Mouse (Mus musculus): ENCODE measurements around the gene Gm20661. TPM values are rescaled to one million over a fixed set of nuclear protein-coding genes. Genes with fewer than 3 reads are reported as not detected.

Gm20661 gene
- total and polyA plus RNA-seq, 3 experiments, result 0.35 to 0.85 TPM; not detected in 1

- no peaks in the 10 kb centered on the region for H3K27me3 ChIP-seq (ENCODE audit: control insufficient read depth in 1 of 2, insufficient read depth in 2 of 2, low read length in 2 of 2)
- peak overlapping the region; percentile 42 for H3K9ac ChIP-seq (ENCODE audit: control insufficient read depth, low read depth, low read length, poor library complexity, severe bottlenecking)
- peak overlapping the region; percentile 100 for H3K27ac ChIP-seq (ENCODE audit: control insufficient read depth, low read depth, low read length)
- H3K9me3 ChIP-seq (replicated peaks; ENCODE audit: insufficient read depth, low read length), result no peaks in the 10 kb centered on the region
- peak; percentile 99 for DNase-seq (ENCODE audit: low read depth, low spot score)
- peaks cover 13% of the 10 kb centered on the region for H3K79me2 ChIP-seq (ENCODE audit: control insufficient read depth, insufficient read depth, low read length, poor library complexity)
- no peak overlapping the region for H3K4me3 ChIP-seq (ENCODE audit: control insufficient read depth in 1 of 2, insufficient read depth in 1 of 2, low read depth in 2 of 2, low read length in 2 of 2)
- peaks cover 25 to 56% of the 10 kb centered on the region in 2 experiments for H3K4me1 ChIP-seq (ENCODE audit: control insufficient read depth in 1 of 2, insufficient read depth in 2 of 2, low read length in 2 of 2)
- H3K36me3 ChIP-seq (ENCODE audit: control insufficient read depth in 1 of 2, insufficient read depth in 2 of 2, low read length in 2 of 2), result peaks cover 2 to 44% of the 10 kb centered on the region in 2 experiments
- TF ChIP-seq ZC3H11A (IDR thresholded peaks at IDR 0.05; ENCODE audit: low read depth, low read length) (no peak), RAD21 (IDR thresholded peaks at IDR 0.05; ENCODE audit: low read depth, low read length) (no peak), MEF2A (IDR thresholded peaks at IDR 0.05; ENCODE audit: extremely low read depth, insufficient replicate concordance, low read depth, low read length, poor library complexity, severe bottlenecking) (0 out of 2 replicates have a peak, but pooled peaks have one; percentile 13), USF1 (IDR thresholded peaks at IDR 0.05; ENCODE audit: low read depth, low read length) (peak; percentile 94), CHD1 (IDR thresholded peaks at IDR 0.05; ENCODE audit: low read depth, low read length) (0 out of 2 replicates have a peak, but pooled peaks have one; percentile 43), MYC (IDR thresholded peaks at IDR 0.05; ENCODE audit: low read depth, low read length) (peak; percentile 96), CTCF (IDR thresholded peaks at IDR 0.05 in 2 of 3, conservative IDR thresholded peaks at IDR 0.05 in 1 of 3; ENCODE audit: control insufficient read depth in 1 of 3, insufficient read depth in 1 of 3, low read depth in 2 of 3, low read length in 3 of 3, poor library complexity in 1 of 3, severe bottlenecking in 1 of 3) (no peak), TBP (IDR thresholded peaks at IDR 0.05; ENCODE audit: low read depth, low read length) (peak; percentile 93), ZNF384 (IDR thresholded peaks at IDR 0.05; ENCODE audit: low read depth, low read length) (no peak), NRF1 (IDR thresholded peaks at IDR 0.05; ENCODE audit: insufficient read depth, low read depth, low read length, poor library complexity, severe bottlenecking) (no peak), HCFC1 (IDR thresholded peaks at IDR 0.05; ENCODE audit: low read depth, low read length) (peak; percentile 69), SMC3 (IDR thresholded peaks at IDR 0.05; ENCODE audit: low read depth, low read length) (peak; percentile 0; the same call in 1 of the 2 replicates), NELFE (IDR thresholded peaks at IDR 0.05; ENCODE audit: low read depth, low read length) (peak; percentile 59), RCOR1 (IDR thresholded peaks at IDR 0.05; ENCODE audit: low read depth, low read length) (peak; percentile 78; the same call in 1 of the 2 replicates), CHD2 (IDR thresholded peaks at IDR 0.05; ENCODE audit: low read length) (0 out of 2 replicates have a peak, but pooled peaks have one; percentile 7), UBTF (IDR thresholded peaks at IDR 0.05; ENCODE audit: borderline replicate concordance, insufficient read depth, low read depth, low read length) (no peak), BHLHE40 (IDR thresholded peaks at IDR 0.05; ENCODE audit: borderline replicate concordance, low read depth, low read length) (peak; percentile 97), JUND (IDR thresholded peaks at IDR 0.05; ENCODE audit: low read depth, low read length) (no peak), TAL1 (IDR thresholded peaks at IDR 0.05; ENCODE audit: low read length) (peak; percentile 96), GABPA (IDR thresholded peaks at IDR 0.05; ENCODE audit: low read depth, low read length) (no peak), ZKSCAN1 (IDR thresholded peaks at IDR 0.05; ENCODE audit: low read depth, low read length) (no peak), POLR2A (IDR thresholded peaks at IDR 0.05; ENCODE audit: control insufficient read depth in 1 of 2, insufficient read depth in 1 of 2, low read depth in 1 of 2, low read length in 2 of 2, poor library complexity in 1 of 2) (peak in 1 of 2 experiments; percentile 90; a peak in 3 of 4 replicates), TCF12 (IDR thresholded peaks at IDR 0.05; ENCODE audit: low read depth, low read length) (peak; percentile 97), USF2 (IDR thresholded peaks at IDR 0.05; ENCODE audit: borderline replicate concordance in 1 of 2, insufficient read depth in 1 of 2, low read depth in 1 of 2, low read length in 2 of 2) (peak in 1 of 2 experiments; percentile 65; a peak in 2 of 4 replicates), EP300 (IDR thresholded peaks at IDR 0.05; ENCODE audit: low read depth in 1 of 2, low read length in 2 of 2) (peak; percentile 74 to 95), SIN3A (IDR thresholded peaks at IDR 0.05; ENCODE audit: low read length) (peak; percentile 95), ETS1 (IDR thresholded peaks at IDR 0.05; ENCODE audit: low read depth, low read length) (peak; percentile 94), KAT2A (conservative IDR thresholded peaks at IDR 0.05; ENCODE audit: low read depth, low read length) (no peak), POLR2AphosphoS5 (IDR thresholded peaks at IDR 0.05; ENCODE audit: borderline replicate concordance, low read depth, low read length) (no peak), MAX (IDR thresholded peaks at IDR 0.05; ENCODE audit: low read length) (peak; percentile 96), E2F4 (IDR thresholded peaks at IDR 0.05; ENCODE audit: borderline replicate concordance, low read depth, low read length) (no peak), MAFK (IDR thresholded peaks at IDR 0.05; ENCODE audit: borderline replicate concordance, low read depth, low read length) (peak; percentile 34; the same call in 1 of the 2 replicates), ELF1 (IDR thresholded peaks at IDR 0.05; ENCODE audit: low read depth, low read length) (peak; percentile 65), POLR2AphosphoS2 (IDR thresholded peaks at IDR 0.05; ENCODE audit: low read length) (peak; percentile 92), MXI1 (IDR thresholded peaks at IDR 0.05; ENCODE audit: low read depth, low read length) (peak; percentile 90)
Observed at GRCm38 (mm10) chr9:107971690-107972541, 10.9 kb upstream of the Gm20661 start.

Data from MEL (cell line).